Mouse (Mus musculus) kidney, postnatal 0 days (tissue): ENCODE data around the gene Mcrs1. TPM values are rescaled to one million over a fixed set of nuclear protein-coding genes. Genes with fewer than 3 reads are reported as not detected.

ENCODE experiments used
- ATAC-seq: fragments of 200-750 bp; cut with Nextera tagmentation; replicated peaks from 2 replicates; pipeline ENCODE4 v1.8.0; 2017; ENCODE audit warnings: low read depth, moderate number of reproducible peaks, moderate TSS enrichment, moderate library complexity; ENCODE audit not compliant: low FRiP score
- DNase-seq: peaks from one replicate; pipeline ENCODE4 v3.0.0-alpha.2; 2016; ENCODE audit warnings: low spot score
- H3K27ac ChIP-seq: fragments of 300-500 bp; sonication (generic); 2 replicates; pipeline ENCODE4 v1.5.1; 2014; ENCODE audit warnings: mild to moderate bottlenecking
- H3K27me3 ChIP-seq: fragments of 300-500 bp; sonication (generic); 2 replicates; pipeline ENCODE4 v1.6.1; 2014; ENCODE audit warnings: low read length, mixed read lengths; ENCODE audit not compliant: insufficient read depth
- H3K36me3 ChIP-seq: fragments of 300-500 bp; sonication (generic); 2 replicates; pipeline ENCODE4 v1.6.1; 2014; ENCODE audit warnings: low read length, mixed read lengths; ENCODE audit not compliant: insufficient read depth
- H3K4me1 ChIP-seq: fragments of 300-500 bp; sonication (generic); replicated peaks from 2 replicates; pipeline ENCODE4 v1.6.1; 2014; ENCODE audit warnings: antibody characterized with exemption, low read length, mixed read lengths; ENCODE audit not compliant: insufficient read depth
- H3K4me2 ChIP-seq: fragments of 300-500 bp; sonication (generic); 2 replicates; pipeline ENCODE4 v1.6.1; 2014; ENCODE audit warnings: mild to moderate bottlenecking, low read length, moderate library complexity, mixed read lengths
- H3K4me3 ChIP-seq: fragments of 300-500 bp; sonication (generic); replicated peaks from 2 replicates; pipeline ENCODE4 v1.5.1; 2014; ENCODE audit warnings: low read depth, low read length
- H3K9ac ChIP-seq: fragments of 300-500 bp; sonication (generic); 2 replicates; pipeline ENCODE4 v1.6.1; 2014; ENCODE audit warnings: low read depth, low read length
- H3K9me3 ChIP-seq: fragments of 300-500 bp; sonication (generic); replicated peaks from 2 replicates; pipeline ENCODE4 v1.6.1; 2016; ENCODE audit warnings: low read length, inconsistent platforms, mixed read lengths
- CTCF ChIP-seq: IDR thresholded peaks from 2 replicates; pipeline ENCODE4 v1.5.1; 2016; ENCODE audit warnings: antibody characterized with exemption, low read depth, mild to moderate bottlenecking, moderate library complexity
- WGBS: fragments of 180-500 bp; shearing (Covaris S2); extraction: QIAGEN DNeasy Blood & Tissue Kit; methylation state at CpG from one replicate; pipeline ENCODE4 v1.1.7; 2014; 5-methylcytosine and 5-hydroxymethylcytosine counted together
- polyA plus RNA-seq: library from polyadenylated mRNA; unstranded; fragments of >200 nt; fragmentation: Nextera tagmentation; extraction: Ambion mirVana; gene quantifications from 2 replicates; pipeline ENCODE4 v1.2.1, GENCODE M21; 2015

Gene Mcrs1
- polyA plus RNA-seq, 1 experiment from 2014 or later: 135 TPM

DNA sequence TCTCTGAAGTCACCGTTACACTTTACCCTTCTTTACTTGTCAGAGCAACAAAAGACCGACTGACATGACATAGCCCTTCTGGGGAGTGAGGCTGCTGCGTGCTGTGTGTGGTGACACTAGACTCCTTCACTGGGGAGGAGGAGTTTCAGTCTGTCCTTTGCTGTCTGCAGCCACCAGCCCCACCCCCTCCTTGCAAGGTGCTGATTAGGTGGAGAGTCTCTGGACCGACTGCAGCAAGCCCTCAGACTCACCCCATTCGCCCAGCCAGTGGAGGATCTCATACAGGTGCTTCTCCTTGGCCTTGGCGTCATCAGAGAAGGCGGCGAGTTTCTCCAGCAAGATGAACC is 33.4 kb upstream of the Mcrs1 start:
- Histone ChIP-seq H3K9ac (no peak overlapping the region), H3K27me3 (no peaks in the 10 kb centered on the region), H3K9me3 (no peaks in the 10 kb centered on the region), H3K27ac (no peak overlapping the region), H3K4me3 (no peak overlapping the region), H3K4me2 (no peak overlapping the region), H3K4me1 (0 out of 2 replicates have a peak, but pooled peaks cover 2% of the 10 kb centered on the region), H3K36me3 (no peaks in the 10 kb centered on the region)
- 51% methylated on average over 8 of the region's 8 CpGs for WGBS
- ATAC-seq (no peak), DNase-seq (no peak)
- no peak for TF ChIP-seq CTCF

DNA sequence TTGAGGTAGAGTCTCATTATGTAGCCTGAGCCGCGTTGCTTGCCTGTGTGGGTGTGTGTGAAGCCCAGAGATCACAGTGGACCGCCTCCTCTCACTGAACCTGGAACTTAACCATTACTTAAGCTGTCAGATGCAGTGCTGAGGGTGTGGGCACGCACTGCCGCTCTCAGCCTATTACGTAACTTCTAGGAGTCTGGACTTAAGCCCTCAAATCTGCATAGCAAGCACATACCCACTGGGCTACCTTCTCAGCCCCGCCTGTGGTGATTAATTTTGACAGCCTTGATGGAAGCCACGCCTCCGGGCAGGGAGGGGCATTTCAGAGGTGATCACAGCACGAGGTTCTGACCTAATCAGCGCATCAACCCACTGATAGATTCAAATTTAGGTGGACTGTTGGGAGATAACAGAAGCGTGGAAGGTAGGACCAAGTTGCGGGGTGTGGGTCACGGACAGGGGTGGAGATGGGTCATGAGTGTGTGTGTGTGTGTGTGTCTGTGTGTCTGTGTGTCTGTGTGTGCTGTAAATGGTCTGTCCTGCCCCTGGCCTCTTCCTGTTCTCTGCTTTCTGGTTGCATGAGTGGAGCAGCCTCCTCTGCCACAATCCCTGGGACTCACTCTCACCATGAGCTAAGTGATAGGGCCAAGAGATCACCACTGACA is 32.9 kb upstream of the Mcrs1 start:
- H3K27me3 ChIP-seq: no peaks in the 10 kb centered on the region
- peak; percentile 78 for DNase-seq
- no peaks in the 10 kb centered on the region for H3K36me3 ChIP-seq
- H3K27ac ChIP-seq: no peak overlapping the region
- no peak overlapping the region for H3K4me2 ChIP-seq
- H3K9ac ChIP-seq: no peak overlapping the region
- H3K9me3 ChIP-seq: no peaks in the 10 kb centered on the region
- ATAC-seq: peak; percentile 89
- WGBS: 32% methylated on average over 14 of the region's 14 CpGs
- no peak overlapping the region for H3K4me3 ChIP-seq
- H3K4me1 ChIP-seq: 0 out of 2 replicates have a peak, but pooled peaks cover 2% of the 10 kb centered on the region
- no peak for TF ChIP-seq CTCF

DNA sequence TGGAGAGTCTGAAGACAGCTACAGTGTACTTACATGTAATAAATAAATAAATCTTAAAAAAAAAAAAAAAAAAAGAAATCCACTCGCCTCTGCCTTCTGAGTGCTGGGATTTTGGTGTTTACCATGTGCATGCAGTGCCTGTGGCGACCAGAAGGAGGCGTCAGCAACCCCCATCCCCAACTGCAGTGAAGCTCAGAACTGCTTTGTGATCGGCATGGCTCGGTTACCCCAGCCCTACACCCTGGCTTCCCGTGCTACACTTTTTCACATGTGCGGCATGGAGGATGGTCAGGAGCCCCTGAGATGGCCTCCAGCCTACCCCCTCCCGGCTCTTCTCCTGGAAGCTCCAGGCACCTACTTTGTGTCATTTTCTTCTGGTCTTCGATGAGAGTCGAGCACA is 31.7 kb upstream of the Mcrs1 start:
- H3K27me3 ChIP-seq: no peaks in the 10 kb centered on the region
- peak; percentile 43 for TF ChIP-seq CTCF
- 66% methylated on average over 10 of the region's 10 CpGs for WGBS
- no peak overlapping the region for H3K4me2 ChIP-seq
- 0 out of 2 replicates have a peak, but pooled peaks cover 2% of the 10 kb centered on the region for H3K4me1 ChIP-seq
- no peak for DNase-seq
- no peak for ATAC-seq
- no peak overlapping the region for H3K4me3 ChIP-seq
- H3K27ac ChIP-seq: no peak overlapping the region
- no peaks in the 10 kb centered on the region for H3K9me3 ChIP-seq
- no peaks in the 10 kb centered on the region for H3K36me3 ChIP-seq
- no peak overlapping the region for H3K9ac ChIP-seq

DNA sequence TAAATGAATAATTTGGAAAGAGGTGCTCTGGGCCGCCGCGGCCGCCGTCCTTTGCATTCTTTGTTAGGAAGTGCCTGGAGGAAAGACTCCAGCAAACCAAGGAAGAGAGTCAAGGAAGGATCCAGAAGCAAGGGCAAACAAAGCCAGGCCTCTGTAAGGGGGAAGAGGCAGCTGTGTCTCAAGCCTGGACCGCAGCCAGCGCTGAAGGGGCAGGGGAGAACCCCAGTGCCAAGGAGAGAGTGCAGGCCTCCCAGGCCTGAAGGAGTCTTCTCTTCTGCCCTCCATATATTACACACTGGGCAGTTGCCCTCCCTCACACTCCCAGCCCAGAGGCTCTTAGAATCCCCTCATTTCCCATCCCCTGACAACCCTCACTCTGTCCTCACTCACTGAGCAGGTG is 26.5 kb upstream of the Mcrs1 start:
- ATAC-seq: no peak
- no peak for TF ChIP-seq CTCF
- Histone ChIP-seq H3K9me3 (no peaks in the 10 kb centered on the region), H3K36me3 (no peaks in the 10 kb centered on the region), H3K4me1 (0 out of 2 replicates have a peak, but pooled peaks cover 2% of the 10 kb centered on the region), H3K27me3 (no peaks in the 10 kb centered on the region), H3K27ac (no peak overlapping the region), H3K4me3 (no peak overlapping the region), H3K9ac (no peak overlapping the region), H3K4me2 (no peak overlapping the region)
- no peak for DNase-seq
- WGBS: 76% methylated on average over 7 of the region's 7 CpGs

DNA sequence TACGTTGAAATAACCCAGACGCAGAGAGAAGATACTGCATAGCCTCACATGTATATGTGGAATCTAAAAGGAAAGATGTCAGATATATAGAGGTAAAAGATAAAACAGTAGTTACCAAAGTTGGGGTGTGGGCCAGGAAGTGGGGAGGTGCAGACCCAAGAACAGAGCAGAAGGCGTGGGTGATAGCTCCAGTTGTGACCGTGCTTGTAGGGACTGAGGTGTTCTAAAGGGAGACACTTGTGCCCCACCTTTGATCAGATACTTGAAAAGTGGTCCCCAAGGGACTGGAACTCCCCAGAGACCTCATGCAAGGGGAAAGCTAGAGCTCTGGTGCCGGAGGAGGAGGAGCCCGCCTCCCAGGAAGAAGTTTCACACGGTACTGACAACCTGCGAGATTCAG is 24.3 kb upstream of the Mcrs1 start:
- H3K9ac ChIP-seq: no peak overlapping the region
- no peak for TF ChIP-seq CTCF
- H3K4me3 ChIP-seq: no peak overlapping the region
- no peak overlapping the region for H3K4me2 ChIP-seq
- H3K27me3 ChIP-seq: no peaks in the 10 kb centered on the region
- ATAC-seq (no peak), DNase-seq (no peak)
- 86% methylated on average over 8 of the region's 8 CpGs for WGBS
- H3K36me3 ChIP-seq: no peaks in the 10 kb centered on the region
- no peaks in the 10 kb centered on the region for H3K9me3 ChIP-seq
- no peak overlapping the region for H3K27ac ChIP-seq
- H3K4me1 ChIP-seq: no peaks in the 10 kb centered on the region

DNA sequence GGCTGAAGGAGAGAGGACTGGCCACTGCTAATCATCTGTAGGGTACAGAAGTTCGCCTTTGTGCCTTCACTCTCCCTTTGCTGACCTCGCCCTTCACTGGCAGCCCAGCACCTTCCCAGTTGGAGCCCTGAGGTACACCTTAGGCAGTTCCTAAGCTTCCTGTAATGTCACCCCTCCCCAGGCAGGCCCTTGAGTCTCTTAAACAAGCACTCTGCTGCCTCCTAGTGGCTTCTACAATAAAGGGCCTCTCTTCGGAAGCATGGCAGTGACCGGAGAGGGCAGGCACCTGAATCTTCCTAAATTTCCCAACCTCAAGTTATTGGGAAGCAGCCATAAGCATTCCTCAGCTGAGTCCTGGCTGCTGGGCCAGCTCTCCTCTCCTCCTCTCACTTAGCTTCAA is 13.9 kb upstream of the Mcrs1 start:
- DNase-seq: peak; percentile 95
- TF ChIP-seq CTCF: peak; percentile 85
- H3K36me3 ChIP-seq: no peaks in the 10 kb centered on the region
- ATAC-seq: no peak; the same call in 1 of the 2 replicates
- H3K4me3 ChIP-seq: no peak overlapping the region
- no peak overlapping the region for H3K4me2 ChIP-seq
- H3K9me3 ChIP-seq: no peaks in the 10 kb centered on the region
- no peak overlapping the region for H3K27ac ChIP-seq
- no peaks in the 10 kb centered on the region for H3K4me1 ChIP-seq
- 19% methylated on average over 4 of the region's 4 CpGs for WGBS
- H3K9ac ChIP-seq: no peak overlapping the region
- no peaks in the 10 kb centered on the region for H3K27me3 ChIP-seq

DNA sequence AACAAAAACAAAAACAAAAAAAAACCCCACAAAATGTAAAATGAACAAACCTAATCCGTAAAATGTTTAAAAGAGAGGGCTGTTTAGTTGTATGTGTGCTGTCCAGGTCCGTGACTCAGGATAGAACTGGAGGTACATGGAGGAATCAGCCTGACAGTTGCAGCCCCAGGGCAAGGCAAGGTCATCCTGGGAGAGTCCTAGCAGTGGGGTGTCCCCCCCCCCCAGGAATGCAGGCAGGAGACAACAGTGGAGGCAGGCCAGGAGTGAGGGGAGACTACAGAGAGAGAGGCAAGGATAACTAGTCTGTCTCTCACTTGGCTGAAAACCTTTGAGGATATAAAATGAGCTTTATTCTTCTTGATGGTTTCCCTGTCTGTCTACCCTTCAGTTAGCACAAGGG is 12.6 kb upstream of the Mcrs1 start:
- Histone ChIP-seq H3K4me1 (no peaks in the 10 kb centered on the region), H3K9me3 (no peaks in the 10 kb centered on the region), H3K27me3 (no peaks in the 10 kb centered on the region), H3K9ac (no peak overlapping the region), H3K36me3 (no peaks in the 10 kb centered on the region), H3K4me3 (no peak overlapping the region), H3K27ac (no peak overlapping the region), H3K4me2 (no peak overlapping the region)
- DNase-seq (no peak), ATAC-seq (no peak)
- 88% methylated on average over 2 of the region's 2 CpGs for WGBS
- no peak for TF ChIP-seq CTCF
